Mouse (Mus musculus): Measurements from ENCODE around the gene Hps4. TPM values are rescaled to one million over a fixed set of nuclear protein-coding genes. Genes with fewer than 3 reads are reported as not detected.

Gene Hps4
- total RNA-seq, 1 experiment: 19.5 TPM

DNA sequence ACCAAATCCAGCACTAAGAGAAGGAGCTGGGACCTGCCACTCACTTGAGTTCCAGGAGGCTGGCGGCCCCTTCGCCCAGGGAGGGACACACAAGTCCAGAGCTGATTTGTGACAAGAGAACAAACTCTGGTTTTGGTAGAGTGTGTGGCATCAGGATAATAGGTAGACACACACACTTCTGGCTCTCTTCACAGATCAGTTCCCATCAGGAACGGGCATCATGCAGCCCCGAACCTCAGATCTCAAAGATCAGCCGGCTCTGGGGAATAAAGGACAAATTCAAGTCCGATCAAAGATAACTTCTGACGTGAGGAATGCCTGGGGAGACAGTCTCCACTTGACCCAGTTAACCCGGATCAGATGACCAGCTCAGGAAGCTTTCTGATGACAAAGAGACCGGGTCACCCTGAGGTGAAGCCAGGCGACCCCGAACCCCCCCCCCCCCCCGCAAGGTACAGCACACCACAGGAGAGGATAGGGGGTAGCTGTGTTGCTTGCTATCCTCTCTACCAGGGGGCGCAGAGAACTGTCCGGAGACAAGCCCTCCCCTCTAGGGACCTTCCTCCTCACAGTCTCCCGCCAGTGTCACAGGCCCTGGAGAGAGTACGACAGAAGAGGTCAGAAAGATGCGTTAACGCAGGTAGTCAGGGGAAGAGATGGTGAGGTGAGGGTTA lies 51.0 kb downstream of the Hps4 start:
- in situ Hi-C loops (cut with MboI; ENCODE audit: low sequenced_read_pairs in 2 of 2, unreplicated experiment in 2 of 2): no loop called here
- peak overlapping the region; percentile 46 for H3K9ac ChIP-seq (ENCODE audit: insufficient read depth, low read depth, low read length, poor library complexity, severe bottlenecking)
- no peaks in the 10 kb centered on the region for H3K36me3 ChIP-seq (ENCODE audit: control insufficient read depth, insufficient read depth, low read length, poor library complexity, severe bottlenecking)
- no peaks in the 10 kb centered on the region for H3K9me3 ChIP-seq (ENCODE audit: control insufficient read depth, insufficient read depth, low read depth, low read length)
- TF ChIP-seq ZNF384 (IDR thresholded peaks at IDR 0.05; ENCODE audit: low read depth, low read length) (no peak), MAFK (IDR thresholded peaks at IDR 0.05; ENCODE audit: insufficient read depth, low read depth, low read length) (no peak), ZC3H11A (IDR thresholded peaks at IDR 0.05; ENCODE audit: borderline replicate concordance, low read depth, low read length) (no peak), CHD2 (IDR thresholded peaks at IDR 0.05; ENCODE audit: low read depth, low read length) (no peak), HCFC1 (IDR thresholded peaks at IDR 0.05; ENCODE audit: borderline replicate concordance, insufficient read depth, low read length) (no peak)
- DNase-seq (ENCODE audit: low read depth, low spot score): no peak
- peaks cover 0 to 8% of the 10 kb centered on the region in 2 experiments; a peak in 1 of 4 replicates for H3K4me1 ChIP-seq (ENCODE audit: control insufficient read depth in 2 of 2, insufficient read depth in 2 of 2, low read length in 2 of 2, poor library complexity in 1 of 2)
- peak overlapping the region; percentile 61 to 77 for H3K4me3 ChIP-seq (ENCODE audit: insufficient read depth in 1 of 2, low read depth in 1 of 2, low read length in 2 of 2, poor library complexity in 1 of 2, severe bottlenecking in 1 of 2)
- H3K27ac ChIP-seq (ENCODE audit: insufficient read depth, low read depth, low read length, poor library complexity, severe bottlenecking): no peak overlapping the region

GRCm38 (mm10) chr5:112394415-112394763 lies 51.5 kb downstream of the Hps4 start:
- no peak overlapping the region for H3K27ac ChIP-seq (ENCODE audit: insufficient read depth, low read depth, low read length, poor library complexity, severe bottlenecking)
- DNase-seq (ENCODE audit: low read depth, low spot score): no peak

GRCm38 (mm10) chr5:112394779-112395443 lies 52.0 kb downstream of the Hps4 start, which contains the start of gene Asphd2:
TSS of gene Asphd2 (minus strand) at chr5:112394866.
- Histone ChIP-seq H3K4me1 (ENCODE audit: control insufficient read depth in 2 of 2, insufficient read depth in 2 of 2, low read length in 2 of 2, poor library complexity in 1 of 2) (peaks cover 0 to 8% of the 10 kb centered on the region in 2 experiments; a peak in 1 of 4 replicates), H3K27ac (ENCODE audit: insufficient read depth, low read depth, low read length, poor library complexity, severe bottlenecking) (no peak within 1 kb of the TSS), H3K36me3 (ENCODE audit: control insufficient read depth, insufficient read depth, low read length, poor library complexity, severe bottlenecking) (no peaks in the 10 kb centered on the region), H3K4me3 (ENCODE audit: insufficient read depth in 1 of 2, low read depth in 1 of 2, low read length in 2 of 2, poor library complexity in 1 of 2, severe bottlenecking in 1 of 2) (peak within 1 kb of the TSS; percentile 77 to 78), H3K9ac (ENCODE audit: insufficient read depth, low read depth, low read length, poor library complexity, severe bottlenecking) (peak within 1 kb of the TSS; percentile 63), H3K9me3 (ENCODE audit: control insufficient read depth, insufficient read depth, low read depth, low read length) (no peaks in the 10 kb centered on the region)
- in situ Hi-C loops (cut with MboI; ENCODE audit: low sequenced_read_pairs in 2 of 2, unreplicated experiment in 2 of 2): no loop called here
- TF ChIP-seq ZNF384 (IDR thresholded peaks at IDR 0.05; ENCODE audit: low read depth, low read length): no peak
- peak; percentile 70; the same call in 1 of the 2 replicates for TF ChIP-seq HCFC1 (IDR thresholded peaks at IDR 0.05; ENCODE audit: borderline replicate concordance, insufficient read depth, low read length)
- DNase-seq (ENCODE audit: low read depth, low spot score): no peak

More at GRCm38 (mm10) chr5:112394415-112394763, 51.5 kb downstream of the Hps4 start:
- no peak for TF ChIP-seq HCFC1 (IDR thresholded peaks at IDR 0.05; ENCODE audit: borderline replicate concordance, insufficient read depth, low read length)
- TF ChIP-seq ZC3H11A (IDR thresholded peaks at IDR 0.05; ENCODE audit: borderline replicate concordance, low read depth, low read length): no peak
- no peak for TF ChIP-seq MAFK (IDR thresholded peaks at IDR 0.05; ENCODE audit: insufficient read depth, low read depth, low read length)
- no peak for TF ChIP-seq ZNF384 (IDR thresholded peaks at IDR 0.05; ENCODE audit: low read depth, low read length)
- TF ChIP-seq CHD2 (IDR thresholded peaks at IDR 0.05; ENCODE audit: low read depth, low read length): no peak
- Histone ChIP-seq H3K9ac (ENCODE audit: insufficient read depth, low read depth, low read length, poor library complexity, severe bottlenecking) (peak overlapping the region; percentile 46), H3K9me3 (ENCODE audit: control insufficient read depth, insufficient read depth, low read depth, low read length) (no peaks in the 10 kb centered on the region), H3K4me1 (ENCODE audit: control insufficient read depth in 2 of 2, insufficient read depth in 2 of 2, low read length in 2 of 2, poor library complexity in 1 of 2) (peaks cover 0 to 8% of the 10 kb centered on the region in 2 experiments; a peak in 1 of 4 replicates), H3K4me3 (ENCODE audit: insufficient read depth in 1 of 2, low read depth in 1 of 2, low read length in 2 of 2, poor library complexity in 1 of 2, severe bottlenecking in 1 of 2) (peak overlapping the region; percentile 61 to 77), H3K36me3 (ENCODE audit: control insufficient read depth, insufficient read depth, low read length, poor library complexity, severe bottlenecking) (no peaks in the 10 kb centered on the region)
- in situ Hi-C loops (cut with MboI; ENCODE audit: low sequenced_read_pairs in 2 of 2, unreplicated experiment in 2 of 2): no loop called here

GRCm38 (mm10) chr5:112396066-112396465 lies 53.2 kb downstream of the Hps4 start:
- no peak overlapping the region for H3K4me3 ChIP-seq (ENCODE audit: insufficient read depth in 1 of 2, low read depth in 1 of 2, low read length in 2 of 2, poor library complexity in 1 of 2, severe bottlenecking in 1 of 2)
- no peak for DNase-seq (ENCODE audit: low read depth, low spot score)
- no peaks in the 10 kb centered on the region for H3K36me3 ChIP-seq (ENCODE audit: control insufficient read depth, insufficient read depth, low read length, poor library complexity, severe bottlenecking)
- H3K4me1 ChIP-seq (ENCODE audit: control insufficient read depth in 2 of 2, insufficient read depth in 2 of 2, low read length in 2 of 2, poor library complexity in 1 of 2): peaks cover 0 to 8% of the 10 kb centered on the region in 2 experiments; a peak in 1 of 4 replicates
- H3K27ac ChIP-seq (ENCODE audit: insufficient read depth, low read depth, low read length, poor library complexity, severe bottlenecking): no peak overlapping the region
- no peak for TF ChIP-seq ZC3H11A (IDR thresholded peaks at IDR 0.05; ENCODE audit: borderline replicate concordance, low read depth, low read length)
- no peak for TF ChIP-seq MAFK (IDR thresholded peaks at IDR 0.05; ENCODE audit: insufficient read depth, low read depth, low read length)
- TF ChIP-seq CHD2 (IDR thresholded peaks at IDR 0.05; ENCODE audit: low read depth, low read length): no peak
- TF ChIP-seq ZNF384 (IDR thresholded peaks at IDR 0.05; ENCODE audit: low read depth, low read length): no peak
- no peak for TF ChIP-seq HCFC1 (IDR thresholded peaks at IDR 0.05; ENCODE audit: borderline replicate concordance, insufficient read depth, low read length)
- no peak overlapping the region for H3K9ac ChIP-seq (ENCODE audit: insufficient read depth, low read depth, low read length, poor library complexity, severe bottlenecking)
- no peaks in the 10 kb centered on the region for H3K9me3 ChIP-seq (ENCODE audit: control insufficient read depth, insufficient read depth, low read depth, low read length)
- in situ Hi-C loops (cut with MboI; ENCODE audit: low sequenced_read_pairs in 2 of 2, unreplicated experiment in 2 of 2): no loop called here

Data from ES-E14 (cell line).